Mouse (Mus musculus) embryo, embryonic 9.5 days (tissue): ENCODE data around the gene Mycl.

Experiments used
- DNase-seq: peaks from one replicate; pipeline ENCODE4 v3.0.0-alpha.2; 2017; ENCODE audit errors: extremely low spot score

Gene Mycl

DNA sequence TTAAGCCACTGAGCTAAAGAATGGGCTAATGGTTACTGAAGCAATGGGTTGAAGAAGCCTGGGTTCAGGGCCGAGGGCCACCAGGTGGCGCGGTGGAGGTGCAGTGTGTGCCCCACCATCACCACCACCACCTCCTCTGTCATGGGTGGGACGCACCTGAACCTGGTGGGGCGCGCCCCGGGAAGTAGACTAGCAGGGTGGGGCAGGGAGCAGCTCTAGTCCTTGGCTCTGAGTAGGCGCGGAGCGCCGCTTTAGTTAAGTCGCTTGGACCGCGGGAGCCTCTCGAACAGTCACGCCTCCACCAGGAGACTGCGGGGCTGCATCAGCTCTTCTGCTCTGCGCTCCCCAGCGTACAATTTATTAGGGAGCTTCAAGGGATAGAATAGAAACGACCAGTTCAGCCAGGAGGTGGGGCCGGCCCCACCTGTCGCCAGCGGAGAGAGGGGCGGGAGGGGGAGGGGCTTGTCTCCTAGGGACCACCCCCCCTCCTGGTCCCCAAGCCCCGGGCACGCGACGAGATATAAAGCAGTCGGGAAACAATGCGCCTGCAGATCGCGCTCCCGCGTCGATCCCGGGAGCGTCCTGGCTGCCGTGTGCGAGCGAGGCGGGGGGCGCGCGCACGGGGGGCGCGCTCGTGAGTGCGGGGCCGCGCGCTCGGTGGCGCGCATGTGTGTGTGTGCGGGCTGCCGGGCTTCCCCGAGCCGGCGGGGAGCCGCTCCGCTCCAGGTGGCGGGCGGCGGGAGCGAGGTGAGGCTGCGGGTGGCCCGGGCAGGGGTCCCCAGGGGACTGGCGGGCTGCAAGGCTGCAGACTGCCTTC lies at the start of gene Mycl:
Gene Mycl, plus strand, starts transcription at position 249 of the 817 bp plus-strand sequence.
- DNase-seq: peak; percentile 90

DNA sequence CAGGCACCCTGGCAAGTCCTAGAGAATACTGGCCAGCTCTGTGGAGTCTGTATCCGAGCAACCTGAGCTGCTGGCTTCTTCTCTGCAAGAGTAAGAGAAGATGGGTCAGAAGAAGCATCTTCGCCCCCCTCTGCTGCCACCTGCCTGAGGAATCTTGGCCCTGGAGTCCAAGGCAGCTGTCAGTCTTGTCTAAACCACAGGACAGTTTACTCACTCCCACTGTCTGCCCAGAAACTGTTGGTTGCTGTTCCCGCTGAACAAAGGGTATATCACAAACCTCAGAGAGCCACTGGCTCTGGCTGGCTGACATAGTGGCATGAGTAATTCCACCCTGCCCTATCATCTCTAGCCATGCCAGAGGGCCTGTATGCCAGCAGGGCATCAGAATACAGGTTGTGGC lies 48.2 kb upstream of the Mycl start:
- DNase-seq: no peak

DNA sequence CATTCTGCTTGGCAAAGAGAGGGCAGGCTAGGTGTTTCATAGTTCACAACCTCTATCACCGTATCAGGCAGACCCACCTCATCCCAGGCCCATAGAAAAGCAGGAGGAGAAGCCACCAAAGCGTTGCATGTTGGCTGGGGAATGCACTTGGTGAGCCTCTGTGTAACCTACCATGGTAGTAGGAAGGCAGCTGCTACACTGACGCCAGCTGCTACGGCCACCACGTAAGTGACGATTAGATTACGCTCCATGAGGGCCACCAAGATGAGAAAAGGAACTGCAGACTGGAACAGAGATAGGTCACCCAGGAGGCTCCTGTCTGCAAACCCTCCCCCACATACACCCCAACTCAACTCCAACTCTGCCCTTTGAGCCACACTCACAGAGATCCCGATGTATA lies 46.4 kb upstream of the Mycl start:
- no peak for DNase-seq

DNA sequence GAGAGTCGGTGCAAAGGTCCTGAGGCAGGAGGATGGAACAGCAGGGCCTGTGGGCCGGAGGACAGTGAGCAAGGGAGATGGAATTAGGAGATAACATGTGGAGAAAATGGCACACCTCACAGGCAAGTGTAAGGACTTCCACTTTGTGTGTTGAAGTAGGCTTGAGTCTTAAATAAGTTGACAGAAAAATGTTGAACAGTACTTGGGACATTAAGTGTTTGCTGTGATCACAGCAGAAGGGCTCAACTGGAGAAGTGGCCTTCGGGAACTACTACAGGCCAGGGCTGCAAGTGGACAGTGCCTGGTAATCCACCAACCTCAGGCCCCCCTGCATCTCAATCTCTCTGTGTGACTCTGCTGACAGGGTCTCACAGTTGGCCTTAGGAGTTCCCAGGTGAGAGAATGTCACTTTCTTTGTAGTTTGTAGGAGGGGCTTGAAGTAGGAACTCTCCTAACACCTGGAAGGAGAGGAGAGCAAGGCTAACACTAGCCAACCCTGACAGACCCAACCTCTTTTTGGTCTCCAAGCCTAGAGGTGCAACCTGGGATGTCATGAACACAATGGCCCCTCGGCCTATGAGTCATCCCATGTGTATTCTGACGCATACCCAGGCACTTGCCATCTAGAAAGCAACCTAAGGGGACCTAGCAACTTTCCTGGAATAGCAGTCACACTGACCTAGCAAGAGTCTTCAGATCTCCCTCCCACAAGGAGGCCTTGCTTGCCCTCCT lies 40.6 kb upstream of the Mycl start:
- no peak for DNase-seq

DNA sequence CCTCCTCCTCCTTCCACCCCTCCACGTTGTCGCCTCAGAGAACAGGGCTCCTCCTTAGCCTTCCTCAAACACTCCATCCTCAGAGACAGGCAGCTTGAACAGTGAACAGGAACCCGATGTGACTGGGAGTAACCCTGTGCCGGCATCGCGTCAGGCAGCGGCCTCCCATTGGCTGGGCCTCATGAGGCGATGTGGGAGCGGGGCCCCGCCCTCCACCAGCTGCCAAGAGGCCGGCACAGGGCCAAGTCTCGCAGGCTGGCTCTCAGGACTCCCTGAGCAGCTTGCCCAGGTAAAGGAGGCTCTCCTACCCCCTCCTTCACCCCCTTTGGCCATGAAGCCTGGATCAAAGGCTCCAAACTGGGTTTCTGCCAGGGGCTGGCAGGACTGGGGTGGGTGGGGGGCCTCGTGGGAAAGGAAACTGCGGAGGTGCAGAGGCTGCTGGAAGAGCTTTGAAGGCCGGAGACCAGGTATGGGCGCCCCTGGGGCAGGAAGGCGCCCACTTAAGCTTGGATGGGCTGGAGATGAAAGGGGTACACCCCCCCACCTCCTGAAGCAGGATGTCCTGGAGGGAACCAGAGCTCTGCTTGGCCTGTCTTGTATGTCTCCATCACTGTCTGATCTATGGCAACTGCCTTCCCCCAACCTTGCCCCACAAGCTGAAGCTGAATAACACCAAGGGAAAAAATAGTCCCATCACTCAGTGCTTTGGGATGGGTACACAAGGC lies 39.9 kb upstream of the Mycl start:
- DNase-seq: peak; percentile 83

DNA sequence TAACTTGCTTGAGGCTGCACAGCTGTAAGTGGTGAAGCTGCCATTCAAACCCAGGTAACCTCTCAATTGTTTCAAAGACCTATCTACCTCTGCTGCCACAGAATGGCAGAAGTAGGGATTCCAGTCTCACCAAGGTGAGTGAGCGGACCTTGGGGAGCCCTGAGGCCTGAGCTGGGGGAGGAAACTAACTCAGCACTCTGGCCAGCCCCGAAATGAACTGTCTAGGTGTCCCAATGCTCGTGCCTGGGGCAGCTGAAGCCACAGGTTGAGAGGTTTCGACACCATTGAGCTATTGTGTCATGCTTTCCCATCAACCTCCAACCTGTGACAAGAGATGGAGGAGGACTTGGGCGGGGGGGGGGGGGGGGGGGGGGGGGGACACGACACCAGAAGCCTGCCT lies 39.2 kb upstream of the Mycl start:
- DNase-seq: no peak

DNA sequence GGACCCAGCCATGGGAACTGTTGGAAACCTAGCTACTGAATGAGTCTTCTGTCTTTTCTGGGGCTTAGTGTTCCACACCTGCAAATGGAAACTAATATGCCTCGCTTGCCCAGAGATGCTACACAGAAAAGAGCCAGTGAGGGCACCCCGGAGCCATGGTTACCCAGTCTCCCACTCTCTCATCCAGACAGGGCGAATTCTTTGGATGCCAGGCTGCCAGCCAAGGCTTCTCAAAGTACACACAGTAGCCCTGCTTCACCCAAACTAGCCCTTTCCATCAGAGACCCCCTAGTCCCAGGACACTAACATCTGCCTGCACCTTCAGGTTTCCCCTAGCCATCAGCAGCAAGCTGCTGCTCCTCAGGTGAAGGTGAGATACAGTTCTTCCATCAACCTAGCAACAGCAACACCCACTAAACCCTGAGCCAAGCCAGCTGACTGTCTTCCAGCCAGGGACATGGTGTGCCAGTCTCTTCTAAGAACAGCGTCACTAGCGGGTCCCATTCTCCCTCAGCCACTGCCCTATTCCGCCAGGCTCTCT lies 36.9 kb upstream of the Mycl start:
- DNase-seq: no peak

DNA sequence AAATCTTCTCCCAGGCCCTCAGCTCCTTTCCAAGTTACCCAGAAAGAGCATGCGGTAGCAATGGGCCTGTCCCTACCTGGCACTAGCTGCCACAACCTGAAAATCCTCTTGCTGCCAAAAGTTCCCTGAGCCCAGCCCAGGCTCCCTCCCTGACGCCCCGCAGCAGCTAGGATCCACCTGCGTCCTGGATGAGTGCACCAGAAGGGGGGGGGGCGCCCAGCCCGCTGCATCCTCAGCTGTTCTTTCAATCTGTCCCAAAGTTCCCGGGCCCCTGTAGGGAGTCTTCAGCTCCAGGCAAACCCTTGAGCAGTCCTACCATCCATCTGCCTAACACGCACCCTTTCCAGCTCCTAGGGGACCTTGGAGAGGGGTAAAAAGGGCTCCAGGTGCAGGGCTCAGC lies 35.6 kb upstream of the Mycl start:
- DNase-seq: peak; percentile 20

DNA sequence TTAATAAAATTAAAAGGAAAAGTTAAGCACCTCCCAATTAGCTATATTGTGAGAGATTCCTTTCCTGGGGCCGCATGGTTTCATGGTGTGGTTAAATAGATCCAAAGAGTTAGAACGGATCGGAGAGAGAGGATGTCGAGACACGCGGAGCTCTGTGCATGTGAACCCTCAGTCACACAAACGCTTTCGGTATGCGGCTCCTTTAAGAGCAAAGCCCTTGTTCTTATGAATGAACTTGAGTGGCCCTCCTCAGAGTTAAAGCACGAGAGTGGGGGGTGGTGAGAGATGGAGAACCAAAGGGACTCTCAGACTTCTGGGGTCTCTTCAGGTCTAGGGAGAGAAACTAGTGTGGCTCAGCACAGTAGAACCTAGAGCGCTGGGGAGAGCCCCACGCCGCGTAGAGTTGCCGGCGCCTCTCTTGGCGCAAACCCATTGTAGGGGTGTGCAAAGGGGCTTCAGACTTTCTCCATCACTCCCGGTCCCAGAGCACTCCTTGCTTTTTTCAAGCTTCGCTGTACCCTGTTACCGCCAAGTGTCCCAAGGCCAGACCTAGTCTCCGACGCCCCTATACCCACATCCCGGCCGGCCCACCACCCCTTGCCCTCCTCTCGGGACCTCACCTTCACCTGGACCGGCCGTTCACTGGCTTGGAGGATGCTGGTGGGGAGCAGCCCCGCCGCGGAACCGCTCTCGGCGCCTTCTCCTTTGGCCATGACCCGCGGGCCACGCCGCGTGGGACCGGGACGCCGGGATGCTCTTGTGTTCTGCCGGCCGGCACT lies 34.9 kb upstream of the Mycl start:
- peak; percentile 61 for DNase-seq

DNA sequence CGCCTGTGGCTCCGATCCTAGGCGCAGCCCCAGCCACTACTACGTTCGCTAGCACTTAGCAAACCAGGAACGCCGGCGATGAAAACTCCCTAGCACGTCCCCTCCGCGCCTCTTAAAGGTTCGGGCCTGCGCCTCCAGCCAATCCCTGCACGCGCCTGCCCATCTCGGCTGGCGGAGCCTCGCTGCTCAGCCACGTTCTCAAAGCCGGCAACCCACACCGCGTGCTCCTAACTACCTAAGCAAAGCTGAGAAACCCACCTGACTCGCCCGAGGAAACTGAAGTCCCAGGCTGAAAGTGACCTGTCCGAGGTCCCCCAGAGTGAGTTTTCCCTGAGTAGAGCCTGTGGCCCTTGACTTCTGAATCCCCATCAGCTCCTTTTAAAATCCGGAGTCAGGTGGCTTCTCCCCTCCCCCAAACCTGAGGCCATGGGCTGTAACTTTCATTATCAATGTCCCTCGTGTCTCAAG lies 34.3 kb upstream of the Mycl start, which contains the start of gene Mfsd2a:
Gene Mfsd2a, minus strand, starts transcription at position 89 of the 468 bp plus-strand sequence.
- peak; percentile 81 for DNase-seq

DNA sequence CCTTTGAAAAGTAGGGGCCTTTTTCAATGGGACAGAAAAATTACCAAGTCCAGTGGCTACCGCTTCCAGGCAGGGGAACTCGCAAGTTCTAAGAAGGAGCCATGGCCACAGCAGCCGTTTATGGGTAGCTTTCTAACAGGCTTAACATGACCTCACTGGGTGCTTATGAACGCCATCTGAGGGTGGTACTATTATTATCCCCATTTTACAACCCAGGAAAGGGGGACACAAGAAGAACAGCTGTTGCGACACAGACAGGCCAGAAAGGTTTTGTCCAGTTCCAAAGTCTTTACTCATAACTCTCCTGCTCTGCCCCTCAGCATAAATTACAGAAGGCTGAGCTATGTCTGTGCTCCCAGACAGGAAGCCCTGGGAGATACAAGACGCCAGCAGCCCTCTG lies 33.9 kb upstream of the Mycl start:
- DNase-seq: no peak

DNA sequence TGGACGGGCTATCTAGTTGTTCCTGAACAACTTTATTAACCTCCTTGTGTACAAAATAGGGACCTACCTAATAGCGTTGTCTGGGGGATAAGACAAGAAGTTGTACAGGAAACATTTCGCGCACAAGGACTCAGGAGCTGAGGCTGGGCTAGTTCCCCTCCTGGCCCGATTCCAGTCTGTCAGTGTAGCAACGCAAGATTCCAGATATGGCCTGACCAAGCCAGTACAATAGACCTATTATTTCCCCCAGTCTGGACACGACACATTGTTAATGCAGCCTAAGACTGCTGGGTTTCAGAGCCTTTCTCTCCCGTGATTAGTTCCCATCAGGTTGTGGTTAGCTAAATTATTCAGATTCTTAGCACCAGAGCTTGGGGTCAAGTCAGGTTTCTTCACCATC lies 32.7 kb upstream of the Mycl start:
- DNase-seq: no peak

DNA sequence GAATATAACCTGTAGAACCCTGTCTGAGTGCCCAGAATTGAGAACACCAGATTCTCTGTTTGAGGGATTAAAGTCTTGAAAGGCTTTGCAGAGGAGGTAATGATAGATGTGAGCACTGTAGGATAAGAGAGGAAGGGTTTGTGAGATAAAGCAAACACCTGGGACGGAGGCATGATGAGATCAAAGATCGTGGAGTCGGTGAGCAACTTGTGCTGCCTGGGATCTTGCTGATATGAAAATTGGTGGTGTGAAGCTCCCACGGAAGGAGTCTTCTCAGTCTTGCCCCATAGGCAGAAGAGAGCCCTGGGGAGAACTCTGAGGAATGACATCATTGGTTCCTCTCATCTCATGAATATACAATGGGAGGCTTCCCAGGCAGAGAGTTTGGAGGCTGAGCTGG lies 27.3 kb upstream of the Mycl start:
- DNase-seq: no peak

DNA sequence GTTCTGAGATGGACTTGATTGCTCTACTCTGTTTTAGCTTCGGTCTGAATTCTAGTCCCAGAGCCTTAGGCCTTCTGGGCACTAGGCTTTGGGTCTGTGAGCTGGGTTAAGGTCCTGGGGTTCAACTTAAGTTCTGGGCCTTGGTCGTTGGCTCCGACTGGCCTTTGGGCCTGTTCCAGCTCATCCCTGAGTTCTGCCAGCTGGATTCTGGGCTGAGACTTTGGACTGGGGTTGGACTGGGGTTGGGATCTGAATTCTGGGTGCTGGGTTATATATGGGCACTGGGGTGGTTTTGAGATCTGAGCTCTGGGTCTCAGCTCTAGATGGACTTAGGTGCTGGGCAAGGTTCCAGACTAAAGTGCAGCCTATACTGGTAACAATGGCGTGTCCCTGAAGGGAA lies 24.3 kb upstream of the Mycl start:
- DNase-seq: no peak

DNA sequence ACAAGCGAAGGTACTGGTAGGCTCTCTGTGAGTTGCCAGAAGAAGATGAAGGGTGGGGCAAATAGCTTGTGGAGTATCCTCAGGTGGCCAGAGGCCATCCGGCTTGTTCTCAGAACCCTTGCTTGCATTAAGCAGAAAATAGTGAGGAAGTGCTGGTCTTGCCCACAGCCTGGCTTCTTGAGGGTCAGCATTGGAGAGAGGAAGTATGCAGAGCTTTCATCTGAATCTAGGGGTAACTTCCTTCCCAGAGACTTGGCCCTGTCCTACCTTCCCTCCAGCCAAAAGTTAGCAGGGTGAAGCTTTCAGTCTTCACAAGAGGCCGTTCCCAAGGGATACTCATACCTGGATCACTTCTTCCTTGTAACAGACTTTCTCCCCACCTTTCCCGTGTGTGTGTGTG lies 23.8 kb upstream of the Mycl start:
- DNase-seq: no peak

DNA sequence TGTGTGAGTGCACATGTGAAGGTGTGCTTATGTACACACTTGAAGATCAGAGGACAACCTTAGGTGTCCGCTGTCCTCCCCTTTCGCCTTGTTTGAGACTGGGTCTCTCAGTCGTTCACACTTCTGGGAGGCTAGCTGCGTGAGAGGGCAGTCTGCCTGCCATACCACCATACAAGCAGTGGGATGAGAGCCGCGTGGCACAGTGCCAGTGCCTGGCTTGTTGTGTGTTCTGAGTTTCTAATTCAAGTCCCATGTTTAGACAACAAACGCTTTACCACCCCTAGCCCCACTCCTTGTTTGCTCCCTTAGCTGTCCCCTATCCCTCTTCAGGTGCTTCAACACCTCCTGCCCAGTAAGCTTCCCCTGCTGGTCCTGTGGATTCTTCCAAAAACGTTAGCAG lies 23.4 kb upstream of the Mycl start:
- DNase-seq: no peak

DNA sequence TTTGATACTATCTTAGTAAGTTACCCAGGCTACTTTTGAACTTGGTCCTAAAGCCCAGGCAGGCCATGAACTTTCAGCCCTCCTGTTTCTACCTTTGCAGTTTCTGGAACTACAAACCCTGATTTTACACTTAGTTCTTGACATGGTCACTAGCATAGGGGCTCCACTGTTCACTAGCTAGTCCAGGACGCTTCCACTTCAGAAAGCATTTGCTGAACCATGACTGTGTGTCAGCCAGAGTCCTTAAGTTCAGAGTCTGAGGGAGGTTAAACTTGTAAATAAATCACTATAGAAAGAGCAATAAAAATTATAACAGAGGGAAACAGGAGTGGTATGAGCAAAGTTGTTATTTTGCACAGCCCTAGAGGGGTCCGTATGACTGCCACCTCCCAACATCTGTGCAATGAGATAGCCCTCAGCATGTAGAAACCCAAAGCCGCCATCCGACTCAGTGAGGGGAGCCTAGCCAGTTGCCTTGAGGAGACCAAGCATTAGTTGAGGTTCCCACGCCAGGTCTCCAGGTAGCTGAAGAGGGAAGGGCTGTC lies 20.4 kb upstream of the Mycl start:
- no peak for DNase-seq

DNA sequence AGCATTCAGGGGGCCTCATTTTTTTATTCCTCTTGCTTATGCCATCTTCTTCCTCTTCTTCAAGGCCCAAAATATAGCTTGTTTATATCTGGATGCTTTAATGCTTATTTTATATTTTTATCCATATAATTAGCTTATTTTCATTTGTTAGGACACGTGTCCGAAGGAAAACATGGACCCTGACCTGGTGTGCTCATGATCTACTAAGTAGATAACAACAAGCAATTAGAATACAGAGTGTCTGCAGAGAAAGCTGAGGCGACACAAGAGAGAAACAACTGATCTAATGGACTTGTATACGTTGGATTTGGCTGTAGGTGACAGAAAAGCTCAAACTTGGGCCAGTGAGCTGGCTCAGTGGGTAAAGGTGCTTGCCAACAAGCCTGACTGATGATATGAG lies 18.6 kb upstream of the Mycl start:
- DNase-seq: no peak

DNA sequence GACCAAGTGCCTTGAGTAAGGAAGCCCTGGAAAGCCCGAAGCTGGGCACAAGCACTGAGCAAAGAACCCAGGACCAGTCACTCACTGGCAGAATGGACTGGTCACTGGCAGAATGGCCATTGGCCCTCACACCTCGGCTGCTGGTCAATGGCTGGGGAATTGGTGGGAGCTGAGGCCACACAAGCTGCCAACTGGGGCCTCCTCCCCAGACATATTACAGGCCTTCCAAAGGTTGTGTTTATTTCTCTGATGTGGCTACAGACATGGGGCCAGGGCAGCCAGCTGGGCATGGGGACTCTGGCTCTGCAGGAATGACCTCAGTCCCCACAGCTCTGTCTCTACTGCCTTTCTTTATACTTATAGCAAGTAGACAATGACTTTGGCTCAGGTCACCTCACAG lies 16.6 kb upstream of the Mycl start:
- DNase-seq: no peak

DNA sequence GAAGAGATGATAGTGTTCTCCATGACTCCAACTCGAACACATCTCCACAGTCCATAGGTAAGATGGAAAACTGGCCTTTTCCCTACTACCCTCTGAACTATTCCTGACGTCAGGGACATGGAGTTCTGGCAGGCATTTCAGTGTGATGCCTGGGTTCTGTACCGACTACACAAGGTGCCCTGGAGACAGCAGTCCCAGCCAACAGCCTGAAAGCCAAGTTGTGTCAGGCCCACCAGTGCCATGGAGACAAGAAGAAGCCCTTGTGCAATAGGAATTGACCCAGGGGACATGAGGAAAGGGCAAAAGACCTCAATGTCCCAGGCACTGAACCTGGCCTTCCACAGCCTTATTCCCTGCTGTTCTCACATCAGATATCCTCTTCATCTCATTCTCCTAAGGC lies 15.6 kb upstream of the Mycl start:
- DNase-seq: no peak

DNA sequence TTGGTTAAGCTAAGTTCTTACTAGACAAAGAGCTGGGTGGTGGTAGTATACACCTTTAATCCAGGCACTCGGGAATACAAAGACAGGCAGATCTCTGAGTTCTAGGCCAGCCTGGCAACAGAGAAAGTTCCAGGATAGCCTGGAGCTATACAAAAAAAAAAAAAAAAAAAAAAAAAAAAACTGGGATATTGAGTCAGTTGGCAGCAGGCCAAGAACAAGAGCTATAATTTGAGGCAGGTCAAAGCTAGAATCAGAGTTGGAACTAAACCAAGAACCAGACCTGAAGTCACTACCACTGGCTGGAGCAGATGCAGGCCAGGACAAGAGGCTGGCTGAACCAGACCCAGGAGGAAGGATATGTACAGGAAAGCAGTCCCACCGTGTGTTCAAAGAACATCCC lies 14.8 kb upstream of the Mycl start:
- DNase-seq: no peak
